Mouse (Mus musculus) adrenal gland, adult (tissue): Measurements from ENCODE around the gene Kifc5b.

Experiments used
- DNase-seq, 2 experiments: peaks; one replicate each; pipeline ENCODE4 v3.0.0; 2022 to 2023; ENCODE audit warnings: low spot score in 1 of 2; ENCODE audit not compliant: inconsistent age in 2 of 2

The Kifc5b gene

GRCm38 (mm10) chr17:26946567-26946966 lies 29.7 kb downstream of the Kifc5b start:
- DNase-seq, result peak; percentile 91 to 95

GRCm38 (mm10) chr17:26947231-26948100 lies 30.6 kb downstream of the Kifc5b start:
- DNase-seq, result peak in 1 of 2 experiments; percentile 53

- DNase-seq, result peak; percentile 74 to 89
Observed at GRCm38 (mm10) chr17:26948316-26949050, 31.6 kb downstream of the Kifc5b start.

GRCm38 (mm10) chr17:26949051-26949577 lies 32.2 kb downstream of the Kifc5b start:
- DNase-seq, result peak in 1 of 2 experiments; percentile 57

GRCm38 (mm10) chr17:26949866-26950265 lies 33.0 kb downstream of the Kifc5b start:
- DNase-seq, result peak in 1 of 2 experiments; percentile 40

- no peak for DNase-seq
Observed at GRCm38 (mm10) chr17:26950560-26951288, 33.8 kb downstream of the Kifc5b start.

GRCm38 (mm10) chr17:26951406-26951805 lies 34.5 kb downstream of the Kifc5b start:
- peak; percentile 71 to 83 for DNase-seq

- peak in 1 of 2 experiments; percentile 47 for DNase-seq
Observed at GRCm38 (mm10) chr17:26951952-26952877, 35.3 kb downstream of the Kifc5b start.

GRCm38 (mm10) chr17:26953201-26953600 lies 36.3 kb downstream of the Kifc5b start:
- DNase-seq, result peak in 1 of 2 experiments; percentile 48

GRCm38 (mm10) chr17:26953726-26954125 lies 36.8 kb downstream of the Kifc5b start:
- DNase-seq, result no peak

GRCm38 (mm10) chr17:26956309-26956708 lies 39.4 kb downstream of the Kifc5b start:
- DNase-seq, result peak in 1 of 2 experiments; percentile 63

GRCm38 (mm10) chr17:26956895-26957294 lies 40.0 kb downstream of the Kifc5b start:
- DNase-seq, result peak in 1 of 2 experiments; percentile 39

- peak in 1 of 2 experiments; percentile 4 for DNase-seq
Observed at GRCm38 (mm10) chr17:26957872-26958271, 41.0 kb downstream of the Kifc5b start.

GRCm38 (mm10) chr17:26958880-26959279 lies 42.0 kb downstream of the Kifc5b start:
- no peak for DNase-seq

- DNase-seq, result no peak
Observed at GRCm38 (mm10) chr17:26959815-26960214, 42.9 kb downstream of the Kifc5b start.

- no peak for DNase-seq
Observed at GRCm38 (mm10) chr17:26961572-26962240, 44.8 kb downstream of the Kifc5b start.

GRCm38 (mm10) chr17:26966993-26967392 lies 50.1 kb downstream of the Kifc5b start:
- DNase-seq, result no peak

GRCm38 (mm10) chr17:26967477-26967876 lies 50.6 kb downstream of the Kifc5b start:
- DNase-seq, result no peak

GRCm38 (mm10) chr17:26968200-26968611 lies 51.3 kb downstream of the Kifc5b start:
- no peak for DNase-seq
